Mouse (Mus musculus): Measurements from ENCODE around the gene Yars2.
A peak's percentile ranks its signal among the peaks of the same experiment; 100 is the strongest.

Yars2 gene

DNA sequence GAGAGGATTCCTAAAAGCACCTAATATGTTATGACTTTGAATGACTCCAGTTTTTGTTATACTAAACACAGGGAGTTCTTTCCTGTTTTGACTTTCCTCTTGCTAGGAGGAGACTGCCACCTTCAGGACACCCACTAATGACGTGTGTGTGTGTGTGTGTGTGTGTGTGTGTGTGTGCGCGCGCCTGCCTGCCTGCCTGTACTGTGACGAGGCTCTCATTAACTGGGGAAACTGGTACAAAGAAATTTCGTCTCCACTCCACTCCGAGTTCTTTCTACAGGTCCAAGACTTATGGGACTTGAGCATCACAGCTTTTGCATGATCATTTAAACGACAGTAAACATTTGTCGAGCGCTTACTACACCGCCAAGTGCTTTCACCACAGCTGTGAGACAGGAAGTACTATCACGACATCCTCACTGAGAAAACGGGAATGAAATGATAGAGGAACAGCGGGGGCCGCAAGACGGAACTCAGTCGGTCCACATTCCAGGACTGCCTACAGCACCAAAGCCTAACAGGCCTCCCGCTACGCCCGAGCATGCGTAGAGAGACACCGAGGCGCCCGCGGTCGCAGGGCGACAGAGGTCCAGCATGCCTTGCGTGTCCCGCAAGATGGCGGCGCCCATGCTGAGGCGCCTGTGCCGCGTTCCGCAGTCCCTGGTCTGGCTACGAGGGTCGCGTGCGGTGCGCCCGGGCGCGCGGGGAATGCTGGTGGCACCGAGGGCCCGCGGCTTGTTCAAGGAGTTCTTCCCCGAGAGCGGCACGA is at the start of gene Yars2:
TSS of gene Yars2 (plus strand) at position 597 of the 769 bp plus-strand sequence.
- DNase-seq (ENCODE audit: low spot score in 2 of 2) = peak; percentile 82 to 83

DNA sequence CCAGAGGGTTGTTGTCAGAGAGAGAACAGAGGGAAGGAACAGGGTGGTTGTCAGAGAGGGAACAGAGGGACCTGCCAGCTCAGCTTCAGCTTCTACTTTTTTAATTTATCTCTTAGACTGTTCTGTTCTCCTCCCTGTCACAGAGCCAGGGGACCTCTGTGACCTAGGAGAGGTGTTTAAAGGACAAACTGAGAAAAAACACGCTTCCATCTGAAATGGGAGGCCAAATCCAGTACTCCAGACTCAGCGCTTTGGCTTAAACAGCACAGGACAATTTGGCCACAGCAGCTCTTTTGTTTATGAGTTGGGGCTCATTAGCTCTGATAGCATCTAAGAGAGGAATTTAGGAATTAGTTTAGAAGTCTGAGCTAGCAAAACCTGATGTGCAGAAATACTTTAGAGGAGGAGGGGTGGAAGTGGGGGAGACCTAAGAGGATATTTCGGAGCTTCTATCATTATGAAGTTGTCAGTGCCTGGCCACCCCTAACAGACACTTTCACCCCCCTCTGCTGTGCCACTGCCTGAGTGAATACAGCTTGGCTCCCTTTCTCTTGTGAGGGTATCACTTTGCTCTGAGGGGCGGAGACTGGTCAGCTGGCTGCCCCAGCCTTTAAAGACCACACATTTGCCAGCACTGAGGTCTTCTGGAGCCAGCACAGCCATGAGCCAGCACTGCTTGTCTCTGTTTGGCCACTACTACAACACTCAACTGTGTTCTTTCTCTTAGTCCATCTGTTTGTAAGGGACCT is 49.3 kb upstream of the Yars2 start:
- DNase-seq (ENCODE audit: low spot score in 2 of 2) = no peak

DNA sequence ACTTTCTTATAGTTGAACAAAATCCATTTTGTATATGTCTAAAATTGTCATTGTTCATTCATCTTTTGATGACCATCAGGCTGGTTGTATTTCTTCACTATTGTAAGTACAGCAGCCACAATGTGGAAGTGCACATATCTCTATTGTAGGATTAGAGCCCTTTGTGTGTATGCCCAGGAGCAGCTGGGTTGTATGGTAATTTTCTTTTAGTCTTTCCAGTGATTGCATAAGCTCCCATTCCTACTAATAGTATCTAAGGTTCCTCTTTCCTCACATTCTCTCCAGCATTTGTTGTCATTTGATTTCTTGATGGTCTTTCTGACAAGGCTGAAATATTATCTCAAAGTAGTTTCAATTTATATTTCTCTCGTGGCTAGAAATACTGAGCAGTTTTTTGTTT is 47.5 kb upstream of the Yars2 start:
- DNase-seq (ENCODE audit: low spot score in 2 of 2) = no peak

GRCm38 (mm10) chr16:16255874-16256273 is 46.9 kb upstream of the Yars2 start:
- DNase-seq (ENCODE audit: low spot score in 2 of 2) = no peak

GRCm38 (mm10) chr16:16256672-16257071 is 46.1 kb upstream of the Yars2 start:
- DNase-seq (ENCODE audit: low spot score in 2 of 2) = no peak

GRCm38 (mm10) chr16:16260882-16261281 is 41.9 kb upstream of the Yars2 start:
- no peak for DNase-seq (ENCODE audit: low spot score in 2 of 2)

DNA sequence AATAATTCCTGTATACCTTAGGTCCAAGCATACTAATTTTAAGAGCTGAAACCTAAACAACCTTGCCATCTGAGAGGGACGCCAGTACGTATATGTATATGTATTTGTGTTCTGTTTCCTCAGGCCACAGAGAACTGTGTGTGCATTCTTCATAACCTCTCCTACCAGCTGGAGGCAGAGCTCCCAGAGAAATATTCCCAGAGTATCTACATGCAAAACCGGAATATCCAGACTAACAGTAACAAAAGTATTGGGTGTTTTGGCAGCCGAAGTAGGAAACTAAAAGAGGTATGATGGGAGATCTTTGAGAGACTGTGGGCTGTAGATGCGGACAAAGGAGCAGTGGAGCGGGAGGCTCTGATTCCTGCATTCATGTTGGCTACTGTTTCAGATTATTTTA is 41.3 kb upstream of the Yars2 start:
- DNase-seq (ENCODE audit: low spot score in 2 of 2) = no peak

DNA sequence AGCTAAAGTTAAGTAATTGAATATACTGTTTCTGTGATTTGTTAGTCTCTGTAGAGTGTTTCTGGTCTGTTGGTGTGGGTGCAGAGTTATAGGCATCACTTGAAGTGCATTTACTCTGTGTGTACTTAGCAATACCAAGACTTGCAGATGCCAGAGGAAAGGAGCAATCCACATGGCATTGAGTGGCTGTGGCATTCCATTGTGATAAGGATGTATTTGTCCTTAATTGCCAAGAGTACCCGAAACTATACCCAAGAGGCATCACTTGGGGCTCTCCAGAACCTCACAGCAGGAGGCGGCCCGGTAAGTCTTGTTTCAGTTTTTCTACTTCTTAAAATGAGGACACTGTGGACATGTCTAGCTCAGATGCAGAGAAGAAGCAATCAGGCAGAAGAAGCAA is 40.3 kb upstream of the Yars2 start:
- DNase-seq (ENCODE audit: low spot score in 2 of 2) = no peak

GRCm38 (mm10) chr16:16272978-16273377 is 29.8 kb upstream of the Yars2 start:
- DNase-seq (ENCODE audit: low spot score in 2 of 2) = no peak

DNA sequence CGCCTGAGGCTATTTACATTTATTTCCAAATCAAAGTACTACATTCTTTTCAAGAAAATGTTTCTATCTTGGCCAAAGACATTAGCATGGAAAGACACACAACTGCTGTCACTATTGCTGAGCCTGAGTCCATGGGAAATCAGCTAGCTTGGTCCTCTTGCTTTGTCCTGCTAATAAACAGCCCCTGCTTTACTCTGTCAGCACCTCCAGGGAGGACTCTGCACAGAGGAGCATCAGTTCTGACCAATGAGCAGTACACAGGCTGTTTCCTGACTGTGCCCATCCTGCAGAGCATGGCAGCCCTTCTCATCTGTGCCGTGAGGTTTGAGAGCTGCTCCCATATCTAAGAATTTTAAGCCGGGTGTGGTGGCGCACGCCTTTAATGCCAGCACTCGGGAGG is 29.0 kb upstream of the Yars2 start:
- DNase-seq (ENCODE audit: low spot score in 2 of 2) = no peak

DNA sequence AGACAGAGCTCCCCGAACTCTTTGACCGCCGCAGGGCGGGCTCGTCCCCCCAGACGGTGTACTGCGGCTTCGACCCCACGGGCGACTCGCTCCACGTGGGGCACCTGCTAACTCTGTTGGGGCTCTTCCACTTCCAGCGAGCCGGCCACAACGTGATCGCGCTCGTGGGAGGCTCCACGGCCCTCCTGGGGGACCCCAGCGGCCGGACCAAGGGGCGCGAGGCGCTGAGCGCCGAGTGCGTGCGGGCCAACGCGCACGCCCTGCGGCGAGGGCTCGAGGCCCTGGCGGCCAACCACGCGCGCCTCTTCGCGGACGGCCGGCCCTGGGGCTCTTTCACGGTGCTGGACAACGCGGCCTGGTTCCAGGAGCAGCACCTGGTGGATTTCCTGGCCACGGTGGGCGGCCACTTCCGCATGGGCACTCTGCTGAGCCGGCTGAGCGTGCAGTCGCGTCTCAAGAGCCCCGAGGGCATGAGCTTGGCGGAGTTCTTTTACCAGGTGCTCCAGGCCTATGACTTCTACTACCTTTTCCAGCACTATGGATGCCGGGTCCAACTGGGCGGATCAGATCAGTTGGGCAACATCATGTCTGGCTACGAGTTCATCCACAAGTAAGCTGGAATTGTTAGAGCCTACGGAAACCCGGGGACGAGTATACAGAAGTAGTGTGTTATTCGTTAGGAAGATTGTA is 518 bp downstream of the Yars2 start:
- DNase-seq (ENCODE audit: low spot score in 2 of 2) = peak; percentile 18 to 29

DNA sequence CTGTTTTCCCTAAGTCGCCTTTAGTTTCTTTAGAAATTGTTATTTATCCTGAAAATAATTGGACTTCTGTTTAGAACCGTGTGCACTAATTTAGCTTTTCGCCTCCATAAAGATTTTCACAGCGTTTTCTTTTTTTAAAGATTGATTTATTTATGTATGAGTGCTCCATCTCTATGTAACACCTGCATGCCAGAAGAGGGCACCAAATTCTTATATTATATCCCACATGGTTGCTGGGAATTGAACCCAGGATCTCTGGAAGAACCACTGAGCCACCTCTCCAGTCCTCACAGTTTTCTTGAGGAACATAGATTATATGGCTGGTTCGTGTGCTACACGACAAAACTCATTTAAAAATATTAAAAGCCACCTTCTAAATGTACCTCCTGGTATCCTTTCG is 1.1 kb downstream of the Yars2 start:
- no peak for DNase-seq (ENCODE audit: low spot score in 2 of 2)

DNA sequence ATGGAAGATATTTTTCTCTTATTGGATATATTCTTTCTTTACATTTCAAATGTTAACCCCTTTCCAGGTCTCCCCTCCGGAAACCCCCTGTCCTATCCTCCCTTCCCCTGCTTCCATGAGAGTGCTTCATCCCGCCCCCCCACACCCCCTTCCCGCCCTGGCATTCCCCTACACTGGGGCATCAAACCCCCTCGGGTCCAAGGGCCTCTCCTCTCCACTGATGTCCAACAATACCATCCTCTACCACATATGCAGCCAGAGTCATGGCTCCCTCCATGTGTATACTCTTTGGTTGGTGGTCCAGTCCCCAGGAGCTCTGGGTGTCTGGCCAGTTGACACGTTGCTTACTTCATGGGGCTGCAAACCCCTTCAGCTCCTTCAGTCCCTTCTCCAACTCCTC is 8.6 kb downstream of the Yars2 start:
- no peak for DNase-seq (ENCODE audit: low spot score in 2 of 2)

DNA sequence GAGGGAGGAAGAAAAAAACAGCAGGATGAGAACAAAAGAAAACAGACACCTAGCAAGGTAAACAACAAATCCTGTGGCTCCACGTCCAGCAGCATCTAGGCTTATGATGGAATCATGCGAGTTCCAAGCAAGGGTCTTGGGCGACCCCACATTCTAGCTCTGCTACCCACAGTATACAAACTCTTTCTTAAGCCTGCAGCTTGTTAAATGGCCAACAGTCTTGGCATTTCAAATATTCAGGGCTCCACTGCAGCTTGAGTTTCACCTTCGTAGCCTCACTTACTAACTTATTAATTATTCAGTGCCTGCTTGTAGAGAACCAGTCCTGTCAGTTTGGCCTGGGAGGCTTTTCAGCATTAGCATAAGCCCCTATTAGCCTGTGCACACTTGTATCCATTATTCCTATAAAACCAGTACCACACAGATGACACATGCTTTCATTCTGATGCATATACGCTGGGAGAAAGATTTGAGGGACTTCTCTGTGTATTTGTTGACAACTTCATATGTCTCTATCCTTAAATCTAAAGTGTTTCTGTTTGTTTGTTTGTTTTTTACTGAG is 23.1 kb downstream of the Yars2 start:
- DNase-seq (ENCODE audit: low spot score in 2 of 2) = no peak

- no peak for DNase-seq (ENCODE audit: low spot score in 2 of 2)
Measured at GRCm38 (mm10) chr16:16346420-16346819, 43.7 kb downstream of the Yars2 start.

DNA sequence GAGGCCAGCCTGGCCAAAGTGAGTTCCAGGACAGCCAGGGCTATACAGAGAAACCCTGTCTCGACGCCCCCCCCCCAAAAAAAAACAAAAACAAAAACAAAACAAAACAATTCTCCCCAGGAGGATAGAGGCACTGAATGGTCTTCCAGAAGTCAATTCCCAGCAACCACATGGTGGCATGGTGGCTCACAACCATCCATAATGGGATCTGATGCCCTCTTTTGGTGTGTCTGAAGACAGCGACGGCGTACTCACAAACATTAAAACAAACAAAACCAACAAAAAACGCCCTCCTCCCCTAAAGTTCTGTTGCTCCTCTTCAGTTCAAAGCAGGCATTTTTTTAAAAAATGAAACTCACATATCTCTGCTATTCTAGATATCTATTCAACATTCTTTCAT is 55.1 kb downstream of the Yars2 start:
- DNase-seq (ENCODE audit: low spot score in 2 of 2) = peak in 1 of 2 experiments; percentile 6

- DNase-seq (ENCODE audit: low spot score in 2 of 2) = peak; percentile 80 to 89
Measured at GRCm38 (mm10) chr16:16358481-16359100, 55.8 kb downstream of the Yars2 start, which contains the start of gene Dnm1l. Gene Dnm1l (minus strand): TSS chr16:16358959.

GRCm38 (mm10) chr16:16359101-16359482 is 56.3 kb downstream of the Yars2 start:
- DNase-seq (ENCODE audit: low spot score in 2 of 2) = peak in 1 of 2 experiments; percentile 5

Measured in thymus, postnatal 10 days (tissue).